Mouse (Mus musculus) C2C12 (cell line): ENCODE measurements around the gene Abhd10.

Experiments used
- CTCF ChIP-seq: IDR thresholded peaks from one replicate; pipeline ENCODE4 v1.5.1; 2011; ENCODE audit not compliant: control insufficient read depth, insufficient read depth, insufficient read length
- MAX ChIP-seq: IDR thresholded peaks from one replicate; pipeline ENCODE4 v1.6.1; 2011; ENCODE audit warnings: mild to moderate bottlenecking, control low read depth
- MYOG ChIP-seq: IDR thresholded peaks from one replicate; pipeline ENCODE4 v1.6.1; 2011; ENCODE audit not compliant: control insufficient read depth, insufficient read length; ENCODE audit errors: extremely low read depth
- USF1 ChIP-seq: IDR thresholded peaks from one replicate; pipeline ENCODE4 v1.6.1; 2011; ENCODE audit warnings: low read depth, mild to moderate bottlenecking, control low read depth, moderate library complexity

- peak; percentile 7 for TF ChIP-seq CTCF
- TF ChIP-seq USF1: no peak
- no peak for TF ChIP-seq MYOG
- TF ChIP-seq MAX: no peak
Measured at GRCm38 (mm10) chr16:45761425-45761824, 18.7 kb upstream of the Abhd10 start.
